Mouse (Mus musculus) megakaryocyte, adult 5-6 weeks (primary cell): ENCODE results near the gene Sh3bgrl3. TPM values are rescaled to one million over a fixed set of nuclear protein-coding genes. Genes with fewer than 3 reads are reported as not detected.

ENCODE experiments used
- ATAC-seq: 2 replicates; pipeline ENCODE4 v1.8.0; 2016; ENCODE audit warnings: mild to moderate bottlenecking, inconsistent platforms; ENCODE audit not compliant: poor library complexity, severe bottlenecking
- total RNA-seq, 2 experiments: library from RNA; stranded (forward) in 1 of 2; stranded (reverse) in 1 of 2; fragments of 153-499, 151-499 nt in 1 of 2; fragments of 221-1000, 200-1000 nt in 1 of 2; gene quantifications; 2 replicates each; pipeline versions ENCODE4 v1.2.3 to v1.2.4; 2015 to 2017

The Sh3bgrl3 gene
- total RNA-seq, 2 experiments from 2014 or later = 523 to 1,305 TPM

- peak; percentile 58 for ATAC-seq
Observed at GRCm38 (mm10) chr4:134129482-134129881, 893 bp upstream of the Sh3bgrl3 start.

- ATAC-seq = peak; percentile 52
Observed at GRCm38 (mm10) chr4:134128983-134129362, 384 bp upstream of the Sh3bgrl3 start.

- no peak for ATAC-seq
Observed at GRCm38 (mm10) chr4:134127793-134128192, 796 bp downstream of the Sh3bgrl3 start.

GRCm38 (mm10) chr4:134127121-134127455, 1.5 kb downstream of the Sh3bgrl3 start:
- ATAC-seq = no peak

- no peak for ATAC-seq
Observed at GRCm38 (mm10) chr4:134126300-134127120, 2.1 kb downstream of the Sh3bgrl3 start.

- no peak for ATAC-seq
Observed at GRCm38 (mm10) chr4:134125383-134126060, 3.1 kb downstream of the Sh3bgrl3 start.

- peak; percentile 43 for ATAC-seq
Observed at GRCm38 (mm10) chr4:134123680-134124551, 4.7 kb downstream of the Sh3bgrl3 start.

GRCm38 (mm10) chr4:134123147-134123546, 5.4 kb downstream of the Sh3bgrl3 start:
- no peak for ATAC-seq

GRCm38 (mm10) chr4:134122281-134122680, 6.3 kb downstream of the Sh3bgrl3 start:
- no peak for ATAC-seq

GRCm38 (mm10) chr4:134121571-134121970, 7.0 kb downstream of the Sh3bgrl3 start:
- ATAC-seq = no peak

- no peak for ATAC-seq
Observed at GRCm38 (mm10) chr4:134120916-134121315, 7.7 kb downstream of the Sh3bgrl3 start.

GRCm38 (mm10) chr4:134120192-134120805, 8.3 kb downstream of the Sh3bgrl3 start:
- peak; percentile 27 for ATAC-seq

- no peak for ATAC-seq
Observed at GRCm38 (mm10) chr4:134119644-134120043, 8.9 kb downstream of the Sh3bgrl3 start.

GRCm38 (mm10) chr4:134119042-134119441, 9.5 kb downstream of the Sh3bgrl3 start:
- ATAC-seq = no peak

GRCm38 (mm10) chr4:134118126-134118800, 10.3 kb downstream of the Sh3bgrl3 start:
- peak; percentile 17 for ATAC-seq

GRCm38 (mm10) chr4:134117012-134117411, 11.6 kb downstream of the Sh3bgrl3 start:
- ATAC-seq = peak; percentile 80

GRCm38 (mm10) chr4:134116501-134116900, 12.1 kb downstream of the Sh3bgrl3 start:
- ATAC-seq = no peak

GRCm38 (mm10) chr4:134115215-134116144, 13.1 kb downstream of the Sh3bgrl3 start:
- no peak for ATAC-seq

GRCm38 (mm10) chr4:134114038-134114437, 14.6 kb downstream of the Sh3bgrl3 start:
- ATAC-seq = no peak
